Mouse (Mus musculus) MEL (cell line): ENCODE measurements around the gene Myog. TPM values are rescaled to one million over a fixed set of nuclear protein-coding genes. Genes with fewer than 3 reads are reported as not detected.

Experiments used
- DNase-seq: peaks from one replicate; pipeline ENCODE4 v3.0.0; 2011; ENCODE audit warnings: low read depth, low spot score
- H3K27ac ChIP-seq: 2 replicates; pipeline ENCODE4 v1.5.1; 2012; ENCODE audit warnings: low read depth, mild to moderate bottlenecking, control low read depth, low read length, moderate library complexity; ENCODE audit not compliant: control insufficient read depth
- H3K27me3 ChIP-seq, 2 experiments: fragments of 150-350 bp in 1 of 2; sonication (generic) in 1 of 2; 2 replicates each; pipeline ENCODE4 v1.6.1; 2012; ENCODE audit warnings: low read length in 2 of 2, mild to moderate bottlenecking in 2 of 2, improper control_type of control experiment in 1 of 2, moderate library complexity in 1 of 2; ENCODE audit not compliant: insufficient read depth in 2 of 2, control insufficient read depth in 1 of 2
- H3K36me3 ChIP-seq, 2 experiments: 2 replicates each; pipeline ENCODE4 v1.6.1; 2012 to 2014; ENCODE audit warnings: low read length in 2 of 2, improper control_type of control experiment in 1 of 2, inconsistent platforms in 1 of 2, mild to moderate bottlenecking in 1 of 2; ENCODE audit not compliant: insufficient read depth in 2 of 2, control insufficient read depth in 1 of 2
- H3K4me1 ChIP-seq, 2 experiments: fragments of 150-350 bp in 1 of 2; sonication (generic) in 1 of 2; 2 replicates each; pipeline ENCODE4 v1.6.1; 2012; ENCODE audit warnings: low read length in 2 of 2, improper control_type of control experiment in 1 of 2, mild to moderate bottlenecking in 1 of 2; ENCODE audit not compliant: insufficient read depth in 2 of 2, control insufficient read depth in 1 of 2
- H3K4me3 ChIP-seq, 2 experiments: fragments of 150-350 bp in 1 of 2; sonication (generic) in 1 of 2; 2 replicates each; pipeline ENCODE4 v1.5.1; 2012; ENCODE audit warnings: low read depth in 2 of 2, low read length in 2 of 2, mild to moderate bottlenecking in 2 of 2, moderate library complexity in 2 of 2, control low read depth in 1 of 2, improper control_type of control experiment in 1 of 2; ENCODE audit not compliant: control insufficient read depth in 1 of 2, insufficient read depth in 1 of 2
- H3K79me2 ChIP-seq: 2 replicates; pipeline ENCODE4 v1.6.1; 2012; ENCODE audit warnings: mild to moderate bottlenecking, low read length, moderate library complexity; ENCODE audit not compliant: control insufficient read depth, poor library complexity, insufficient read depth
- H3K9ac ChIP-seq: 2 replicates; pipeline ENCODE4 v1.6.1; 2012; ENCODE audit warnings: low read depth, mild to moderate bottlenecking, control low read depth, low read length, moderate library complexity; ENCODE audit not compliant: control insufficient read depth, poor library complexity, severe bottlenecking
- H3K9me3 ChIP-seq: fragments of 150-350 bp; sonication (generic); replicated peaks from 2 replicates; pipeline ENCODE4 v1.6.1; 2012; ENCODE audit warnings: mild to moderate bottlenecking, low read length, improper control_type of control experiment, moderate library complexity; ENCODE audit not compliant: insufficient read depth
- BHLHE40 ChIP-seq: IDR thresholded peaks from 2 replicates; pipeline ENCODE4 v1.6.1; 2012; ENCODE audit warnings: low read depth, mild to moderate bottlenecking, inconsistent platforms, low read length, improper control_type of control experiment, borderline replicate concordance
- GABPA ChIP-seq: IDR thresholded peaks from 2 replicates; pipeline ENCODE4 v1.6.1; 2012; ENCODE audit warnings: low read depth, mild to moderate bottlenecking, inconsistent platforms, low read length, improper control_type of control experiment, moderate library complexity
- GATA1 ChIP-seq: IDR thresholded peaks from 2 replicates; pipeline ENCODE4 v1.6.1; 2011; ENCODE audit warnings: low read depth, low read length, improper control_type of control experiment
- MAFK ChIP-seq: IDR thresholded peaks from 2 replicates; pipeline ENCODE4 v1.6.1; 2011; ENCODE audit warnings: low read depth, mild to moderate bottlenecking, low read length, improper control_type of control experiment, borderline replicate concordance
- MAZ ChIP-seq: IDR thresholded peaks from 2 replicates; pipeline ENCODE4 v1.6.1; 2012; ENCODE audit warnings: low read depth, mild to moderate bottlenecking, inconsistent platforms, low read length, improper control_type of control experiment
- MXI1 ChIP-seq: IDR thresholded peaks from 2 replicates; pipeline ENCODE4 v1.6.1; 2011; ENCODE audit warnings: mild to moderate bottlenecking, low read depth, low read length, improper control_type of control experiment
- MYB ChIP-seq: IDR thresholded peaks from 2 replicates; pipeline ENCODE4 v1.6.1; 2011; ENCODE audit warnings: mild to moderate bottlenecking, low read depth, low read length, improper control_type of control experiment
- MYC ChIP-seq: IDR thresholded peaks from 2 replicates; pipeline ENCODE4 v1.6.1; 2011; ENCODE audit warnings: low read depth, mild to moderate bottlenecking, low read length, improper control_type of control experiment, moderate library complexity
- NRF1 ChIP-seq: IDR thresholded peaks from 2 replicates; pipeline ENCODE4 v1.6.1; 2014; ENCODE audit warnings: low read depth, mild to moderate bottlenecking, inconsistent platforms, low read length, improper control_type of control experiment, moderate library complexity; ENCODE audit not compliant: poor library complexity, insufficient read depth, severe bottlenecking
- RCOR1 ChIP-seq: IDR thresholded peaks from 2 replicates; pipeline ENCODE4 v1.6.1; 2012; ENCODE audit warnings: low read depth, mild to moderate bottlenecking, inconsistent platforms, low read length, improper control_type of control experiment
- SIN3A ChIP-seq: IDR thresholded peaks from 2 replicates; pipeline ENCODE4 v1.6.1; 2012; ENCODE audit warnings: low read length, improper control_type of control experiment, inconsistent platforms
- SMC3 ChIP-seq: IDR thresholded peaks from 2 replicates; pipeline ENCODE4 v1.6.1; 2011; ENCODE audit warnings: low read depth, low read length, improper control_type of control experiment
- TAL1 ChIP-seq: IDR thresholded peaks from 2 replicates; pipeline ENCODE4 v1.6.1; 2012; ENCODE audit warnings: mild to moderate bottlenecking, inconsistent platforms, low read length, moderate library complexity, mixed read lengths
- TBP ChIP-seq: IDR thresholded peaks from 2 replicates; pipeline ENCODE4 v1.8.0; 2011; ENCODE audit warnings: low read depth, low read length, improper control_type of control experiment
- ZC3H11A ChIP-seq: IDR thresholded peaks from 2 replicates; pipeline ENCODE4 v1.6.1; 2012; ENCODE audit warnings: low read depth, mild to moderate bottlenecking, inconsistent platforms, low read length, improper control_type of control experiment
- ZKSCAN1 ChIP-seq: IDR thresholded peaks from 2 replicates; pipeline ENCODE4 v1.6.1; 2012; ENCODE audit warnings: low read depth, mild to moderate bottlenecking, inconsistent platforms, low read length, improper control_type of control experiment, moderate library complexity
- polyA plus RNA-seq, 2 experiments: library from polyadenylated mRNA; stranded (reverse) in 1 of 2; unstranded in 1 of 2; fragments of >175 nt in 1 of 2; fragments of >200 nt in 1 of 2; gene quantifications; 2 replicates each; pipeline versions ENCODE4 v1.2.1 to v1.2.4; 2012; ENCODE audit warnings: low replicate concordance in 2 of 2, low read depth in 1 of 2; ENCODE audit not compliant: insufficient read length in 2 of 2, insufficient read depth in 1 of 2, missing spikeins in 1 of 2
- total RNA-seq: library from RNA; depleted of rRNA; stranded (reverse); fragments of 300-350 nt; gene quantifications from 2 replicates; pipeline ENCODE4 v1.2.3, GENCODE M21; 2012

Gene Myog
- total and polyA plus RNA-seq, 3 experiments, result not detected

DNA sequence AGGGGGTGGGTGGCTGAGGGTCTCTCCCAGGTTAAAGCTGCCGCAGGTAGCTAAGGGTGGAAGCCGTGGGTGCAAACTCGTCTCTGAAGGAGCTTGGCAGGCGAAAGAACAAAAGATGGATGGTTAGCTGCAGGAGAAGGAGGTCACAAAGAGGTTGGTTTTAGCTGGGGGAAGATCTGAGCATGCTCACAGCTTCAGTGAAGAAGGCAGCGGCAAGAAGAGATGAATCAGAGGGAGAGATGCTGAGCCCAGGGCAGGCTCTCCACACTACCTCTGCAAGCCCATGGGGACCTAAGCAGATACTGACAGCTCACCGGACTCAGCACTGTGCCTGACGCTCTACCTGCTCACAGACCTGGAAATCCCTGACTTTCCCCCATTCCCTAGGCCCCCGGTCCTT, 48.5 kb upstream of the Myog start:
- DNase-seq, result no peak
- Histone ChIP-seq H3K27me3 (peaks cover 0 to 3% of the 10 kb centered on the region in 2 experiments; a peak in 3 of 4 replicates), H3K4me3 (no peak overlapping the region), H3K9me3 (no peaks in the 10 kb centered on the region), H3K36me3 (no peaks in the 10 kb centered on the region), H3K4me1 (peaks cover 0 to 3% of the 10 kb centered on the region in 2 experiments; a peak in 1 of 4 replicates), H3K9ac (no peak overlapping the region)
- TF ChIP-seq TAL1 (no peak), RCOR1 (no peak), ZKSCAN1 (no peak), MYB (no peak), NRF1 (no peak), BHLHE40 (no peak), MXI1 (no peak), MYC (no peak), SIN3A (no peak), SMC3 (no peak), MAZ (no peak), ZC3H11A (no peak), MAFK (no peak), TBP (no peak), GATA1 (no peak)
- TF ChIP-seq, all 39 proteins: peak for 0
- no peak overlapping the region for H3K27ac ChIP-seq
- no peaks in the 10 kb centered on the region for H3K79me2 ChIP-seq

DNA sequence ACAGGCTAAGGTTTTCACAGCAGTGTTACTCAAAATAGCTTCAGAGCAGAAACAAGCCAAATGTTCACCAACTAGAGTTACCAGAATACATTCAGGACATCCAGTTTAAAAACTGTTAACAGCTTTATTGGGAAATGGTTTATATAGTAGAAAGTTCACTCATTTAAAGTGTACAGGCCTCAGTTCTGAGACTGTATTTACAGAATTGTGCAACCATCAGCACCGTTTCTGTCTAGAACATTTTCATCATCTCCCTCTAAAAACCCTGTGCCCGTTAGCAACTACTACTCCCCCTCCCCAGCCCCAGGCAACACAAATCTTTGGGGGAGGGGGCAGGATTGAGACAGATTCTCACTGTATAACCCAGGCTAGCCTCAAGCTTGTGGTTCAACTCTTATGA, 47.5 kb upstream of the Myog start:
- peaks cover 0 to 3% of the 10 kb centered on the region in 2 experiments; a peak in 2 of 4 replicates for H3K27me3 ChIP-seq
- no peak for TF ChIP-seq GABPA
- TF ChIP-seq, all 39 proteins: peak for 0
- H3K79me2 ChIP-seq, result no peaks in the 10 kb centered on the region
- H3K4me3 ChIP-seq, result no peak overlapping the region
- no peaks in the 10 kb centered on the region for H3K9me3 ChIP-seq
- no peak overlapping the region for H3K27ac ChIP-seq
- no peak overlapping the region for H3K9ac ChIP-seq
- DNase-seq, result no peak
- H3K4me1 ChIP-seq, result peaks cover 0 to 3% of the 10 kb centered on the region in 2 experiments; a peak in 1 of 4 replicates
- no peaks in the 10 kb centered on the region for H3K36me3 ChIP-seq

DNA sequence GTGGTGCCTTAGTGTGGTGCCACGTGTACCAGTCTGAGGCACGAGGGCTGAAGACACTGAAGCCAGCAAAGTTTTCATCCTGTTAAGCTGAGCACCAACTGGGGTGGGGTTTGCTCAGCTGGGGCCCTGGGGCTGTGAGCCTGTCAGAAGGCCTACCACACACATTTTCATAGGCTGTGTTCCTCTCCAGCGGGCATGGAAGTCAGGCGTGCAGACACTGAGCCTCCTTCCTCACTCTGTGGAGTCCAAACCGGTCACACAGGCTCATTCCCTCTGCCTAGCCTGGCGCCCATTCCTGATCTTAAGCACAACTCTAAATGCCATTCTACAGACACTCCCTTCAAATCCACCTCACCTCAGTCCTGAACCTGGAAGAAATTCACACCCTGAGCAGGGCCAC, 46.3 kb upstream of the Myog start:
- Histone ChIP-seq H3K4me1 (peaks cover 0 to 3% of the 10 kb centered on the region in 2 experiments; a peak in 1 of 4 replicates), H3K79me2 (no peaks in the 10 kb centered on the region), H3K36me3 (no peaks in the 10 kb centered on the region), H3K9ac (no peak overlapping the region), H3K27me3 (peaks cover 0 to 3% of the 10 kb centered on the region in 2 experiments; a peak in 3 of 4 replicates), H3K9me3 (no peaks in the 10 kb centered on the region), H3K4me3 (no peak overlapping the region), H3K27ac (no peak overlapping the region)
- DNase-seq, result no peak
- no peak for TF ChIP-seq SIN3A
